Mouse (Mus musculus) neural tube, embryonic 11.5 days (tissue): ENCODE measurements around the gene Abtb2. TPM values are rescaled to one million over a fixed set of nuclear protein-coding genes. Genes with fewer than 3 reads are reported as not detected.
A peak's percentile ranks its signal among the peaks of the same experiment; 100 is the strongest.

Experiments
- ATAC-seq: fragments of 200-750 bp; cut with Nextera tagmentation; 2 replicates; pipeline ENCODE4 v1.8.0; 2017; ENCODE audit warnings: moderate number of reproducible peaks, mild to moderate bottlenecking, moderate TSS enrichment, moderate library complexity; ENCODE audit not compliant: insufficient read depth, low FRiP score, low TSS enrichment
- DNase-seq: peaks from one replicate; pipeline ENCODE4 v3.0.0-alpha.2; 2015; ENCODE audit warnings: low spot score
- H3K27ac ChIP-seq: fragments of 300-500 bp; sonication (generic); 2 replicates; pipeline ENCODE4 v1.5.1; 2014; ENCODE audit warnings: low read depth, mild to moderate bottlenecking, low read length
- H3K27me3 ChIP-seq: fragments of 300-500 bp; sonication (generic); 2 replicates; pipeline ENCODE4 v1.6.1; 2014; ENCODE audit warnings: mild to moderate bottlenecking, low read length, mixed read lengths; ENCODE audit not compliant: control insufficient read depth, insufficient read depth
- H3K36me3 ChIP-seq: fragments of 300-500 bp; sonication (generic); 2 replicates; pipeline ENCODE4 v1.6.1; 2014; ENCODE audit warnings: mild to moderate bottlenecking, low read length, moderate library complexity, mixed read lengths; ENCODE audit not compliant: control insufficient read depth, insufficient read depth
- H3K4me1 ChIP-seq: fragments of 300-500 bp; sonication (generic); 2 replicates; pipeline ENCODE4 v1.6.1; 2014; ENCODE audit warnings: low read length, mixed read lengths; ENCODE audit not compliant: control insufficient read depth, insufficient read depth
- H3K4me2 ChIP-seq: fragments of 300-500 bp; sonication (generic); 2 replicates; pipeline ENCODE4 v1.6.1; 2014; ENCODE audit warnings: low read depth, mild to moderate bottlenecking, moderate library complexity
- H3K4me3 ChIP-seq: fragments of 300-500 bp; sonication (generic); 2 replicates; pipeline ENCODE4 v1.5.1; 2014; ENCODE audit warnings: low read depth, low read length
- H3K9ac ChIP-seq: fragments of 300-500 bp; sonication (generic); 2 replicates; pipeline ENCODE4 v1.6.1; 2014; ENCODE audit warnings: mild to moderate bottlenecking, low read length
- H3K9me3 ChIP-seq: fragments of 300-500 bp; sonication (generic); 2 replicates; pipeline ENCODE4 v1.6.1; 2016; ENCODE audit warnings: low read length; ENCODE audit not compliant: control insufficient read depth
- WGBS: fragments of 180-500 bp; shearing (Covaris S2); extraction: QIAGEN DNeasy Blood & Tissue Kit; methylation state at CpG from one replicate; pipeline ENCODE4 v1.1.7; 2014; 5-methylcytosine and 5-hydroxymethylcytosine counted together
- polyA plus RNA-seq: library from polyadenylated mRNA; unstranded; fragments of >200 nt; fragmentation: Nextera tagmentation; extraction: Ambion mirVana; gene quantifications from 2 replicates; pipeline ENCODE4 v1.2.1, GENCODE M21; 2014

The Abtb2 gene
- polyA plus RNA-seq, 1 experiment from 2014 or later: 15.6 TPM

GRCm38 (mm10) chr2:103632926-103633250 lies 66.8 kb downstream of the Abtb2 start:
- ATAC-seq: no peak
- WGBS: 93% methylated on average over 2 of the region's 2 CpGs
- Histone ChIP-seq H3K9ac (no peak overlapping the region), H3K27ac (no peak overlapping the region), H3K36me3 (no peaks in the 10 kb centered on the region), H3K27me3 (no peaks in the 10 kb centered on the region), H3K4me3 (no peak overlapping the region), H3K9me3 (no peaks in the 10 kb centered on the region), H3K4me2 (no peak overlapping the region), H3K4me1 (peaks cover 3% of the 10 kb centered on the region; the same call in 1 of the 2 replicates)
- DNase-seq: no peak

- peaks cover 9% of the 10 kb centered on the region for H3K27me3 ChIP-seq
- peaks cover 3% of the 10 kb centered on the region; the same call in 1 of the 2 replicates for H3K4me1 ChIP-seq
- H3K9ac ChIP-seq: no peak overlapping the region
- no peaks in the 10 kb centered on the region for H3K36me3 ChIP-seq
- no peak overlapping the region for H3K4me2 ChIP-seq
- no peak overlapping the region for H3K4me3 ChIP-seq
- 94% methylated on average over 3 of the region's 3 CpGs for WGBS
- no peak for ATAC-seq
- no peak overlapping the region for H3K27ac ChIP-seq
- DNase-seq: no peak
- no peaks in the 10 kb centered on the region for H3K9me3 ChIP-seq
Observed at GRCm38 (mm10) chr2:103635731-103636487, 69.8 kb downstream of the Abtb2 start.

- Histone ChIP-seq H3K27ac (no peak overlapping the region), H3K36me3 (no peaks in the 10 kb centered on the region), H3K4me3 (no peak overlapping the region), H3K9ac (no peak overlapping the region), H3K4me2 (no peak overlapping the region), H3K4me1 (peaks cover 8% of the 10 kb centered on the region; the same call in 1 of the 2 replicates), H3K9me3 (no peaks in the 10 kb centered on the region), H3K27me3 (peaks cover 21% of the 10 kb centered on the region)
- ATAC-seq: no peak
- DNase-seq: no peak
- WGBS: 81% methylated on average over 1 of the region's 1 CpGs
Observed at GRCm38 (mm10) chr2:103637385-103637784, 71.3 kb downstream of the Abtb2 start.

GRCm38 (mm10) chr2:103637943-103638342 lies 71.8 kb downstream of the Abtb2 start:
- Histone ChIP-seq H3K27ac (no peak overlapping the region), H3K4me1 (peaks cover 9% of the 10 kb centered on the region), H3K4me2 (no peak overlapping the region), H3K9me3 (no peaks in the 10 kb centered on the region), H3K4me3 (no peak overlapping the region), H3K36me3 (no peaks in the 10 kb centered on the region), H3K9ac (no peak overlapping the region), H3K27me3 (peaks cover 23% of the 10 kb centered on the region)
- ATAC-seq: no peak
- WGBS: 91% methylated on average over 5 of the region's 5 CpGs
- DNase-seq: no peak

- H3K27ac ChIP-seq: no peak overlapping the region
- no peak for DNase-seq
- H3K4me2 ChIP-seq: no peak overlapping the region
- H3K36me3 ChIP-seq: no peaks in the 10 kb centered on the region
- H3K4me1 ChIP-seq: peaks cover 24% of the 10 kb centered on the region
- ATAC-seq: no peak
- 31% methylated on average over 2 of the region's 2 CpGs for WGBS
- H3K4me3 ChIP-seq: no peak overlapping the region
- H3K27me3 ChIP-seq: peaks cover 23% of the 10 kb centered on the region
- no peak overlapping the region for H3K9ac ChIP-seq
- no peaks in the 10 kb centered on the region for H3K9me3 ChIP-seq
Observed at GRCm38 (mm10) chr2:103639701-103640100, 73.6 kb downstream of the Abtb2 start.

- no peak overlapping the region for H3K4me3 ChIP-seq
- DNase-seq: no peak
- H3K9ac ChIP-seq: no peak overlapping the region
- WGBS: 44% methylated on average over 2 of the region's 2 CpGs
- no peak overlapping the region for H3K27ac ChIP-seq
- no peaks in the 10 kb centered on the region for H3K36me3 ChIP-seq
- no peak overlapping the region for H3K4me2 ChIP-seq
- H3K9me3 ChIP-seq: no peaks in the 10 kb centered on the region
- H3K27me3 ChIP-seq: peaks cover 29% of the 10 kb centered on the region
- H3K4me1 ChIP-seq: peaks cover 24% of the 10 kb centered on the region
- no peak for ATAC-seq
Observed at GRCm38 (mm10) chr2:103640861-103641260, 74.8 kb downstream of the Abtb2 start.

- Histone ChIP-seq H3K4me3 (no peak overlapping the region), H3K4me1 (peaks cover 24% of the 10 kb centered on the region), H3K27ac (0 out of 2 replicates have a peak overlapping the region, but pooled peaks have one; percentile 4), H3K9ac (no peak overlapping the region), H3K27me3 (peaks cover 36% of the 10 kb centered on the region), H3K36me3 (no peaks in the 10 kb centered on the region), H3K9me3 (no peaks in the 10 kb centered on the region), H3K4me2 (no peak overlapping the region)
- 10% methylated on average over 4 of the region's 4 CpGs for WGBS
- DNase-seq (peak; percentile 72), ATAC-seq (peak; percentile 84)
Observed at GRCm38 (mm10) chr2:103643584-103644211, 77.6 kb downstream of the Abtb2 start.

- Histone ChIP-seq H3K4me3 (no peak overlapping the region), H3K36me3 (no peaks in the 10 kb centered on the region), H3K9ac (no peak overlapping the region), H3K27ac (no peak overlapping the region), H3K4me1 (peaks cover 24% of the 10 kb centered on the region), H3K27me3 (peaks cover 36% of the 10 kb centered on the region), H3K9me3 (no peaks in the 10 kb centered on the region), H3K4me2 (no peak overlapping the region)
- ATAC-seq: no peak
- 25% methylated on average over 1 of the region's 1 CpGs for WGBS
- DNase-seq: no peak
Observed at GRCm38 (mm10) chr2:103644418-103644817, 78.3 kb downstream of the Abtb2 start.
